Mouse (Mus musculus): ENCODE data around the gene Prdm13.

Gene Prdm13

GRCm38 (mm10) chr4:21678101-21678974 lies 7.4 kb downstream of the Prdm13 start:
- no peak for DNase-seq (ENCODE audit: low spot score)

- no peak for DNase-seq (ENCODE audit: low spot score)
These were observed 11.1 kb downstream of the Prdm13 start for GRCm38 (mm10) chr4:21674691-21675090.

- no peak for DNase-seq (ENCODE audit: low spot score)
These were observed 11.7 kb downstream of the Prdm13 start for GRCm38 (mm10) chr4:21674042-21674441.

- DNase-seq (ENCODE audit: low spot score): no peak
These were observed 19.8 kb downstream of the Prdm13 start for GRCm38 (mm10) chr4:21665961-21666360.

GRCm38 (mm10) chr4:21658184-21658583 lies 27.6 kb downstream of the Prdm13 start:
- no peak for DNase-seq (ENCODE audit: low spot score)

- no peak for DNase-seq (ENCODE audit: low spot score)
These were observed 56.5 kb downstream of the Prdm13 start for GRCm38 (mm10) chr4:21629275-21629583.

GRCm38 (mm10) chr4:21628367-21629274 lies 57.1 kb downstream of the Prdm13 start:
- DNase-seq (ENCODE audit: low spot score): no peak
